Mouse (Mus musculus) E14TG2a.4 (cell line): ENCODE results near the gene Ccnyl1.
A peak's percentile ranks its signal among the peaks of the same experiment; 100 is the strongest.

ENCODE experiments used
- H3K27me3 ChIP-seq: 2 replicates; pipeline ENCODE4 v1.6.1; 2014; ENCODE audit warnings: low read length, control low read depth; ENCODE audit not compliant: insufficient read depth
- H3K36me3 ChIP-seq: 2 replicates; pipeline ENCODE4 v1.6.1; 2014; ENCODE audit warnings: low read length, control low read depth; ENCODE audit not compliant: insufficient read depth
- H3K4me1 ChIP-seq: replicated peaks from 2 replicates; pipeline ENCODE4 v1.6.1; 2014; ENCODE audit warnings: low read depth, low read length, control low read depth
- H3K4me3 ChIP-seq: replicated peaks from 2 replicates; pipeline ENCODE4 v1.5.1; 2014; ENCODE audit warnings: mild to moderate bottlenecking, low read length
- H3K9me3 ChIP-seq: 2 replicates; pipeline ENCODE4 v1.6.1; 2014; ENCODE audit warnings: low read length, control low read depth
- CTCF ChIP-seq: conservative IDR thresholded peaks from 2 replicates; pipeline ENCODE4 v1.5.1; 2014; ENCODE audit warnings: low read length
- NANOG ChIP-seq: IDR thresholded peaks from 2 replicates; pipeline ENCODE4 v1.6.1; 2014; ENCODE audit warnings: borderline replicate concordance, low read length, mixed read lengths
- POU5F1 ChIP-seq: IDR thresholded peaks from 2 replicates; pipeline ENCODE4 v1.6.1; 2014; ENCODE audit warnings: low read length, borderline replicate concordance

Gene Ccnyl1

DNA sequence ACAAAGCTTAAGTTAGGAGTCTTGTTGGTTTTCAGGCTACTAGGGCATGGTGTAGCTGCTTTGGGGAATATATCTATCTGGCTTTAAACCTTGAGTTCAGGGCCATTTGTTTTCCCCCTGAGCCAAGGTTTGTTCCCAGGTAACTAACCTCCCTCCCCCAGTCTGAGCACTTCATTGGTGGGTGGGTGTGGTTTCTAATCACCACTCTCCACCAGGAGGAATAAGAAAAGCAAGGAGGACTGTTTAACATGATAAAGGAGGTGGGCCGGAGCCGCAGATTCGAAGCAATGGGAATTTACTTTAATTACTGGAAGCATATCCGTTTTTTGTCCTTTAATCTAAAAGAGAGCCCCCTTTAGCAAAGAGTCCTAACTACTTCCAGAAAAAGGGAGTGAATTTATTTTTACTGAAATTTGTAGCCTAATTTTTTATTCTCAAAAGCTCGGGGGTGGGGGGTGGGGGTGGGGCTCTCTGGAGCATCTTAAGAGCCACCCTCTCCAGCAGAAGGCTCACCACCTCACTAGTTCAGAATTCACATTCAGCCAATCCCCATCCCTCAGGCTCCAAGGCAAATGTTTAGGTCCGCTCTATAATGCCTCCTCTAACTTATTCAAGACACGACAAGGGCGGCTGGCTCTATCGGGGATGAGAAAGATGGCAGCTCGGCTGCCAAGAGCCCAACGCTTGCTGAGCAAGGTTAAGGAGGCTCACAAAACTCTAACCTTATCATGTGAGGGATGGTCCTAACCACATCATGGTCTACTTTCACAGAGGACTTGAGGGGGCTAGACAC is 43.4 kb downstream of the Ccnyl1 start:
- H3K36me3 ChIP-seq = peaks cover 70% of the 10 kb centered on the region
- no peaks in the 10 kb centered on the region for H3K9me3 ChIP-seq
- TF ChIP-seq CTCF = no peak
- TF ChIP-seq NANOG = peak; percentile 52; the same call in 1 of the 2 replicates
- TF ChIP-seq POU5F1 = no peak; the same call in 1 of the 2 replicates
- peak overlapping the region; percentile 95 for H3K4me3 ChIP-seq
- no peaks in the 10 kb centered on the region for H3K27me3 ChIP-seq
- H3K4me1 ChIP-seq = peaks cover 56% of the 10 kb centered on the region

DNA sequence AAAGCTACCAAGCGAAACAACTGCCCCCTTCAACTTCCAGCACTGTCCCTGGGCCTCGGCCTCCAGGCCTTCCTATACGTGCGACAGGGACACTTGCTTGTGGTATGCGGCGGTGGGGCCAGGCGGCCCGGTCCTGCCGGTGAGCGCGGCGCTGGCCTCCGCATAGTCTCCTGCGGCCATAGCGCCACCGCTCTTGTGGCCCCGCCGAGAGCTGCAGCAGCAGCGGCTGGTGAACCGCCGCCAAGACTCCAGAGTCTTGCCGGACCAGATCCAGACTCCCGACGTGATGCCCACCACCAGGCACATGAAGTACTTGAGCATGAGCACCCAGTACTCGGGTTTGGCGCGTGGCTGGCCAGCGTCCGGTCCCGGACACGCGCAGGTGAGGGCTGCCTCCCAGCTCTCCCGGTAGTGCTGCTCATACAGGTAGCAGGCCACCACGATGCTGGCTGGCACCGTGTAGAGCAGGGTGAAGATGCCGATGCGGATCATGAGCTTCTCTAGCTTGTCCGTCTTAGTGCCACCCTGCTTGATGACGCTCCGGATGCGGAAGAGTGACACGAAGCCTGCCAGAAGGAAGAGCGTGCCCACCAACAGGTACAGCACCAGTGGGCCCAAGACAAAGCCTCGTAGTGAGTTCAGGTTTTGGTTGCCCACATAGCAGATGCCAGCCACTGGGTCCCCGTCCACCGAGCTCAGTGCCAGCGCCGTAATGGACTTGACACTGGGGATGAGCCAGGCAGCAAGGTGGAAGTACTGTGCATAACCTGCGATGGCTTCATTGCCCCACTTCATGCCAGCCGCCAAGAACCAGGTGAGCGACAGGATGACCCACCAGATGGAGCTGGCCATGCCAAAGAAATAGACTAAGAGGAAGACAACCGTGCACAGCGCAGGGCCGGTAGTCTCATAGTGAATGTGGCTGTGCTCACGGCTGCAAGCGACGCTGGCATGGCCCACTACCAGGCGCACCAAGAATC is 44.8 kb downstream of the Ccnyl1 start:
- Histone ChIP-seq H3K9me3 (no peaks in the 10 kb centered on the region), H3K27me3 (no peaks in the 10 kb centered on the region), H3K4me3 (peak overlapping the region; percentile 95), H3K36me3 (peaks cover 56% of the 10 kb centered on the region), H3K4me1 (peaks cover 56% of the 10 kb centered on the region)
- TF ChIP-seq POU5F1 (no peak), CTCF (no peak), NANOG (no peak)

DNA sequence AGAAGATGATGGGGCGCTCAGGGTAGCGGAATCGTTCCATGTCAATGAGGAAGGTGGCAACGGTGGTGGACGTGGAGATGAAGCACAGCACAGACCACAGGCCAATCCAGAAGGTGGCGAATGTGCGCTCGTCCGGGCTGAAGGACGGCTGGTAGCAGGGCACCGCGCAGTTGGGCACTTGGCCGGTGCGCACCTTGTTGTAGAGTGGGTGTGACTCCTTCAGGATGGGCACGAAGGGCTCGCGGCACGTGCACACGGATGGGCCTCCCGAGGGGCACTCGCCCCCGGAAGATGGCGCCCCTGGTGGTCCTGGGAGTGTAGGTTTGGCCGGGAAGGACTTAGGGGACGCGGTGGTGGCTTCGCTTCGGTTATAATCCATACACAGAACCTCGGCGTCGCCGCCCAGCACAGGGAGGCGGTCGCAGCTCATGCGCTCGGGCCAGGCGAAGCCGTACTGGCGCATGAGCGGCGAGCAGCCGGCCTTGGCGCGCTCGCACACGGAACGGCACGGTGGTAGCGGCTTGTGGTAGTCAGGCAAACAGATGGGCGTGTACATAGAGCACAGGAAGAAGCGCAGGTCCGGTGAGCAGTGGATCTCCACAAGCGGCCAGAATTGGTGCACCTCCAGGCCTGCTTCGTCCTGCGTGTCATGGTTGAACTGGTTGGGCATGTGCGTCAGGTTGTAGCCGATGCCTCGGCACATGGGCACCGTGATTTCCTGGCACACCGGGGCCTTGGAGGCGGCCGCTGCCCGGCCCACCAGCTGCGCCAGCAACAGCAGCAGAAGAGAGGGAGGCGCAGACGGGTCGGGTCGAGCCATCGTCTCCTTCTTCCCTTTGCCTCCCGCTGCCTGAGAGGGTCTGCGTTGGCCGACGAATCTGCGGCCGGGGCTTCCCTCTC is 45.8 kb downstream of the Ccnyl1 start:
- Histone ChIP-seq H3K36me3 (peaks cover 48% of the 10 kb centered on the region), H3K4me3 (peak overlapping the region; percentile 95)

DNA sequence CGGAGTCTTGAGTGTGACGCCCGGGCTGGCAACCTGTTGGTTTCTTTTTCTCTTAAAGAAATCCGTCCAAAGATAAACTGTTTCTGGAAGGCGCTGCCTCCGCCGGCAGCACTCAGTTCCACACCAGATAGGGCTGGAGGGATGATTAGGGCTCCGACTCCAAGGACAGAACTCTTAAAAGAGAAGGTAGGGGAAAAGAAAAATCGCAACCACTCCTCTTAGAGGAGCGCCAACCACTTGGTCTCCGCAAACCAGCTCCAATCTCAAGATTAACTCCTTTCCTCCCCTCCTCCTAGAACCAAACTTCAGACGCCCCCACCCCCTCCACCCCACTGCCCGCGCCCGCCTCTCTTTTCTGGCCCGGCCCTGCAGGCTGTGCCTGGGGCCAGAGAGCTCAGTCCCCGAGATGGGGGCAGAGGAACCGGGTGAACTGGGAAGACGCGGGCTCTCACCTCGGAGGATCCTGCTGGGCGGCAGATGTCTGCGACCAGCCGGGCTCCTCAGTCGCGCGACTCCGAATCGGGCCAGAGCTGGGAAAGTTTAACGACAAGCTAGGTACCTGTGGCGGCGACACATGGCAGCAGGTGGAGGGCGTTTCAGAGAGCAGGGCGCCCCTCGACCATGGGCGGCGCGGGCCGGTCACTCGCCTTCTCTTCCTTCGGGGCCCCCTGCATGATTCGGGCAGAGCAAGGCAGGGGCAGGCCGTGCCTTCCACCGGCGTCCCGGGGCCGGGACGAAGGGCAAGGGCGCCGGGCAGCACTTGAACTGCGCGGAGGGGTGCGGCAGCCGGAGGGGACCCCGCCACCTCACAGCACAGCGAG is 46.6 kb downstream of the Ccnyl1 start:
- H3K9me3 ChIP-seq = no peaks in the 10 kb centered on the region
- H3K36me3 ChIP-seq = peaks cover 40% of the 10 kb centered on the region
- H3K4me3 ChIP-seq = peak overlapping the region; percentile 95
- TF ChIP-seq NANOG (no peak), CTCF (no peak), POU5F1 (no peak)
- H3K27me3 ChIP-seq = no peaks in the 10 kb centered on the region
- peaks cover 47% of the 10 kb centered on the region for H3K4me1 ChIP-seq

More for the DNA sequence above, 45.8 kb downstream of the Ccnyl1 start:
- Histone ChIP-seq H3K27me3 (no peaks in the 10 kb centered on the region), H3K9me3 (no peaks in the 10 kb centered on the region), H3K4me1 (peaks cover 56% of the 10 kb centered on the region)
- no peak for TF ChIP-seq NANOG
- TF ChIP-seq CTCF = 0 out of 2 replicates have a peak, but pooled peaks have one; percentile 6
- TF ChIP-seq POU5F1 = no peak

DNA sequence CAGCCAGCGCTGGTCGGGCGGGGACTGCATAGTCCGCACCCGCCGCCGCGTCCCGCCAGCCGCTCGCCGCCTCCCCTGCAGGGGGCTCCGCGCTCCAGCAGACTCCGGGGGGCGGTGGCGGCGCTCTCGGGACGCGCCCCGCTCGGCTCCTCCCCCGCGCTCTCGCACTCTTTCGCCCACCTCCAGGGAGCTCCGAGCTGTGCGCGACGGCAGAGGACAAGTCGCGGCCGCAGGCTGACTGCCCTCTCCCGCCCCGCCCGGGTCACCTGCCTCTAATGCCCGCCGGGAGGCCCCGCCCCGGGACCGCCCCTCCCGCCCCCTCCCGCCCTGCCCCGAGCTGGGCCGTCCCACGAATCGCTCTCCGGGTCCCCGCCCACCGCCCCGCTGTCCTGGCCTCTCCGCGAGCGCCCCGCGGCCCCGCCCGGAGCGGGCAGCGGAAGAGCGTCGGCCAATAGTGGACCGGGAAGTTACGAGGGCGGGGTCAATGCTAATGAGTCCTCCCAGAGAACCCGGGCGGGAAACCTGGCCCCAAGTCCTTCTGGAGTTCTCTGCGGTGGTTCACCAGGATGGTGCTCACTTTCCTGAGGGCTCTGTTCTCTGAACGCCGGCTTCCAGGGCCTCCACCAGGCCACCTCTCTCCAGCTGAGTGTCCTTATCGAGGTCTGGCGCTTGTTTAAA is 47.4 kb downstream of the Ccnyl1 start, which contains the start of gene Fzd5:
Fzd5 (minus strand) TSS at position 250 of the 678 bp plus-strand sequence.
- Histone ChIP-seq H3K4me3 (peak within 1 kb of the TSS; percentile 95), H3K9me3 (no peaks in the 10 kb centered on the region), H3K27me3 (no peaks in the 10 kb centered on the region), H3K36me3 (peaks cover 35% of the 10 kb centered on the region), H3K4me1 (peaks cover 47% of the 10 kb centered on the region)
- TF ChIP-seq POU5F1 = no peak
- TF ChIP-seq CTCF = no peak

DNA sequence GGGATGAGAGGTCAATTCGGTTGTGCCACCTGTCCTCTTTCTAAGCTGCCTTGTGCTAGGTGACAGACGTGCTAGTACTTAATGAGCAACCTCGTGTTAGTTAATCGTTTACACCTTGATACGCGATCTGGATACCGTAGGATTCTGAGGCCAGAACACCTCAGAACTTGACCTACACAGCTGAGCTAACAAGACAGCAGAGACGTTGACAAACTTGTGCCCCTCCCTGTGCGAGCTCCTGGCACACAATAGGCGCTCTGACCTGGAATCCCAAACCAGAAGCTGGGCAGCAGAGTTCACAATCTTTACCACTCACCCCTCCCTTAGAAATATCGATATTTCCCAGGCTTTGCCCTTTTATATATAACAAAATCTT is 47.9 kb downstream of the Ccnyl1 start:
- Histone ChIP-seq H3K36me3 (peaks cover 31% of the 10 kb centered on the region), H3K4me1 (peaks cover 48% of the 10 kb centered on the region)

More for the DNA sequence above, 47.9 kb downstream of the Ccnyl1 start:
- Histone ChIP-seq H3K9me3 (no peaks in the 10 kb centered on the region), H3K27me3 (no peaks in the 10 kb centered on the region), H3K4me3 (peak overlapping the region; percentile 75)
- no peak for TF ChIP-seq NANOG
- TF ChIP-seq POU5F1 = no peak
- no peak for TF ChIP-seq CTCF
